Mouse (Mus musculus): ENCODE results near the gene Thsd4. TPM values are rescaled to one million over a fixed set of nuclear protein-coding genes. Genes with fewer than 3 reads are reported as not detected.

Gene Thsd4
- total RNA-seq, 2 experiments from 2014 or later: 19.5 to 22.7 TPM

DNA sequence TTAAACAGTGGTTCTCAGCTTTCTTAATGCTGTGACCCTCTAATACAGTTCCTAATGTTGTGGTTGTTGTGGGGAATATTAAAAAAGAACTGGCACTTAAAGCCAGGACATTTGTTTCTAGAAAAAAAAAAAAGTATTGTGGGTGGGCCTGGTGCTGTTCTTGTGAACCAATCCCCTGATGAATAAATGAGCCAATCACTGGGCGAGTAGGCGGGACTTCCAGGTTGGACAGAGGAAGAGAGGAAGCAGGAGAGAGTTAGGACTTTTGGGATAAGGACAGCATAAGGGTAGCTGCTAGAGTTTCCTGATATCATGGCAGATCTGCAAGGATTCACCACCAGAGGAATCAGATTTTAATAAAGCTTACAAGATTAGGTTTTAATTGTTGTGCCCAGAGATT, 249.9 kb downstream of the Thsd4 start:
- DNase-seq (ENCODE audit: low spot score in 2 of 2): no peak

DNA sequence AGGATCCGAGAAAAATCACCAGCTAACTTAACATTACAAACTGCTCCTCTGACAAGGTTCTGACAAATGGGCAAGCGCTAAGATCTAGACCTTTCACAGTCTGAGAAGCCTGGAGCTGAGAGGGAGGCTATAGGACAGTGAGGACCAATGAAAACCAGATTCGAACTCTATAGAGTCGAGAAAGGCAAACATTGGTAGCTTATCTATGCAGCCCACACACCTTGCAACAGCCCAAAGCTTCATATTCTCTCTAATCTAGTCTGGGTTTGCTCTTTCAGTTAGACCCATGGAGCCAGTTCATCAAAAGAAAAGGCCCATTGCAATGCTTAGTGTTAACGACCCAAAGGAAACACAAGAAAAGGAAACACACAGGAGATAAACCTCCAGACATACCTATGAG, 252.0 kb downstream of the Thsd4 start:
- no peak for DNase-seq (ENCODE audit: low spot score in 2 of 2)

DNA sequence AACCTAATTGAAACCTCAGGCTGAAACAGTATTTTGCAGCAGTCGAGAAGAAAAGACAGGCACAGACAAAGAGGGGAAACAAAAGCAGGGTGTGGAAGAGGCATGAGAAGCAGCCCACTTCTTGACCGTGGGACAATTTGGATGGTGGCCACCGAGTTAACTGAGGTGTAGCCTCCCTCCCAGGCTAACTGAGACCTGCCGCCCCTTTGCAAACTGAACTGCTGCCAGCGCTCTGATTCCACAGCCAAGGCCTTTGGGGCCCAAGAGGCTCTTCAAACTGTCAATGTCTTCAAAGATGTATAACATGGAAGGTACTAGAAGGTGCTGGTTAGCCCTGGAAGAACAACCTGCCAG, 254.6 kb downstream of the Thsd4 start:
- DNase-seq (ENCODE audit: low spot score in 2 of 2): no peak

DNA sequence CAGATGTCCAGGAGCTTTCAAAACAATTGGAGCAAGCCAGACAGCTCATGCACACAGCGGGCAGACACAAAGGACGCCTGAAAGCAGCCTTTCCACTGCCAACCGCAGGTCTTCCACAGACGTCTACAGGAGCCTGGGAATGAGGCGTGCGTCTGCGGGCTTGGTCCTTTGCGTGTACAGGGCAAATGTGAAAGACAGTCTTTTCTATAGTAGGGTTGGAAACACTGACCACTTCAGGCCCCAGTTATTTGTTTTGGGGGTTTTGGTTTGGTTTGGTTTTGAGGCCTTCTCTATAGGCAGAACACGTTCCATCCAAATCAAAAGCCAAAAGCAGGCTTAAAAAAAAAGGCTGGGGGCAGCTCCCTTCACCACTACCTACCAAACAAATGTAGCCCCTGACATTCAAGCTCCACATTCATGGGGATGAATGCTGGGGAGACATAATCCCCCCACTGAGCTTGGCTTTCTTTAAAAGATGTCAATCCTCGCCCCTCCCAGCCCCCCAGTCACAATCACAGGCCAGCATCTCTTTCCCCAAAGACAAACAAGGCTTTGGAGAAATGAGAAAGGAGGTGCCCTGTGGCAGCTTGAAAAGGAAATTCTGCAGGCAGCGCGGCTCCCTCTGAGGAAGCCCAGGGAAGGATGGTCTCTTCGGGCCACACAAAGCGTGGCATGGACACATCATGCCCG, 255.1 kb downstream of the Thsd4 start:
- peak in 1 of 2 experiments; percentile 26 for DNase-seq (ENCODE audit: low spot score in 2 of 2)

DNA sequence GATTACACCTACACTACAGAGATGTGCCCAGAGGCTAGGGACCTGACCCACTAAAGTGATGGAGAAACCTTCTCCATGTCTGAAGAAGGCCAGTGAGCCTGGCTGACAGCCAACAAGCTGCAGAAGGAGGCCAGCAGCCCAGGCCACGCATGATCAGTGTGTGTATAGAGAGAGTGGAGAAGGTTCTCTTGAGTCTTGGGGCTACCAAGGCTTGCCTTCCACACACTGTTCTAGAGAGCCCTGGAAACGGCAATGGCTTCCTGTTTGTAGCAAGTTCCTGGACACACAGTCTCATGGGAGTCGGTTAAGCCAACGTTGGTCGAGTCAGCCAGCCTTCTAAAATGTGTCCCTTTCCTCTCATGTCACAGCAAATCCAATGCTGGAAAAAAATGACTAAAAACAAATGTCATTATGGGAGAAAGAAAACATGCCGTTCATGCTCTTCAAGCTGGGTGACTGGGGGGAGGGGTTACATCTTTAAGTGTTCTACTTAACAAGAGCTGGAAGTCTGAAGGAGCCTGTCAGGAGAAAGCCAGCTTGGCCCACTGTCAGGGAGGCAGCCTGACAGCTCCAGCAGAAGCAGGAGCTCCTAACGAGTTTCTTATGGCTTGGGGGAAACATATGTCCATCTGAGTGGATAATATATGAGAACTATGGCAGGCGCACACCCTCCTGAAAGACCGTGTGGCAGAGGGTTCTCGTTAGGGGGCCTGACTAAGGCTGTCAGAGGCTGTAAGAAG, 257.1 kb downstream of the Thsd4 start:
- no peak for DNase-seq (ENCODE audit: low spot score in 2 of 2)

DNA sequence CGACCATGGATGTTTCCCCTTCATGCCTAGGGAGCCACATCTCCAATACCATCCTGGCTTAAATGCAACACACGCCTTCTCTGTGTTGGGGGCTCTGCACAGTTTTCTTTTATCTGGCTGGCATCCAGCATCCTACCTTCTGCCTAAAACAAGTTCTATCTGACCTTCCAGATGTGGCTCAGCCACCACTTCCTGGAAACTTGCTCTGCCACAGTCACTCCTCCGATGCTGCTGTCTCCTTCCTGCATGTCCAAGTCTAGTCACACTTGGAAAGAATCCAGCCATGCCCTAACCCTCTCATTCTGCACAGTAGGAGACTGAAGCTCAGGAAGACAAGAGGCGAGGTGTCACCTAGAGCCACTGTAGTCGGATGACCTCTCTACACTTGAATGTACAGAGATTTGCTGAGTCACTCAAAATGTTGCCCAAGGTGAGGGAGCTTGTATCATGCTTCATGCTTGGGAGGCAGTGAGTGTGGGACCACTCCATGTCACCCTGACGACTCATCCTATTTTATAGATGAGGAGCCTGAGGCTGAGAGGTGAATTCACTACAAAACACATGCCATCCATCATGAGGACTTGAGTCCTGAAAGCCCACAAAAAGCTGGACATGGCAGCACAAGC, 259.2 kb downstream of the Thsd4 start:
- DNase-seq (ENCODE audit: low spot score in 2 of 2): no peak

DNA sequence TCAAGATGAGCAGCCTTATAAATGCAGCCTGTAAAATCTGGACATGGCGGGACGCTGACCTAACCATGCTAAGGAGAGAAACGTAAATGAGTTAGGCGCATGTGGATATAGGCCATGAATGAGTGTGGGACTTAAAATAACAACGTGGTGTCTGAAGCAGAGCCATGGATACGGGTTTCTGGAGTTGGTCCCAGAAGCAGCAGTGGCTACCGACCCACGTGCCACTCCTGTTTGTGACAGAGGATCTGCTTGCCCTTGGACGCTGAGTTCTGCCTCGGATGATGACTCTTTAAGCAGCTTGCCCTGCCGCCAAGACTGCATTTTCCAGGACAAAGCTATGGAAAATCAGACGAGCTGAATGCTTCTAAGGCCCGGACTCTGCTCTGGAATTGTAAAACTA, 262.2 kb downstream of the Thsd4 start:
- no peak for DNase-seq (ENCODE audit: low spot score in 2 of 2)

DNA sequence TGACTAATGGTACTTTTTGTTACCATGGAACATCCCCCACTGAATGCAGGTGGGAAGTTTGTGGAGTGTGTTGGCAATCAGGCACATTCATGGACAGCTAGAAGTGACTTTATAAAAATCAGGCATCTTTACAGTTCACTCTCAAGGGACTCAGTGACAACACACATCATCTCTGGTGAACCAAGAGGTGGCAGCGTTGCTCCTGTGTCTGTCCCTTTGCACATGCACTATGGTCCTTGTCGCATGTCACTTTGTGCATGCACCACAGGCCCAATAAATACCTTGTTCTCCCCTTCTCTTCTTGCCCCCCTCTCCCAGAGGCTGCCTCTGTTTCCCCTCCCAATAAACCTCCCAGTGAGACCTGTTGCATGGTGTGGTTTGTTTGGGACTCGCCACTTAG, 270.1 kb downstream of the Thsd4 start:
- peak; percentile 30 to 46 for DNase-seq (ENCODE audit: low spot score in 2 of 2)

DNA sequence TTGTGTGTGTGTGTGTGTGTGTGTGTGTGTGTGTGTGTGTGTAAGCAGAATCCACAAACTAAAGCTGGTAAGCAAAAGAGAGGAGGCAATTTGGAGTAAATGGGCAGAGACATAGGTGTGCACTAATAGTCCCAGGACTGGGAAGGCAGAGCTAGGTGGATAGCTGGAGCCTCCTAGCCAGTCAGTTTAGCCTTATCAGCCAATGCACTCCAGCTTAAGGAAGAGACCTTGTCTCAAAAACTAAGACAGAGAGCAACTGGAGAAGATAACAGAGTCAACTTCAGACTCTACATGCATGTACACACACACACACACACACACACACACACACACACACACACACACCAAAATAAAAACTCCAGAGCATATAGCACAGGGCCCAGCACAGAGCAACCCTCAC, 271.4 kb downstream of the Thsd4 start:
- DNase-seq (ENCODE audit: low spot score in 2 of 2): no peak

DNA sequence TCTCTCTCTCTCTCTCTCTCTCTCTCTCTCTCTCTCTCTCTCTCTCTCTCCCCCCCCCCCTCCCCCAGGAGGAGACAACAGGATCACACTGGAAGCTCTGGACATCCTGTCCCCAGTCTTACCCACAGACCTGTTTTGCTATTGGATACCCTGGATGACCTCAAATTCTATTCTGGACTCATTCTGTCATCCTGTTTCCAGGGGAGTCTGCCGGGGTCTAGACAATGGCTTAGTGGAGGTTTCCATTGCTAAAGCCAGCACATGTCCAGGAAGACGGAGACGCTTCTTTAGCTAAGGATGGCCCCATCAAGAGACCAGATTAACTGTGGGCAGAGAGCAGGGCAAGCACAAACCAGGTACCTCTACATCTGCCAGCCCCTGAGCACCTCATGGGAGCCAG, 273.8 kb downstream of the Thsd4 start:
- DNase-seq (ENCODE audit: low spot score in 2 of 2): no peak

DNA sequence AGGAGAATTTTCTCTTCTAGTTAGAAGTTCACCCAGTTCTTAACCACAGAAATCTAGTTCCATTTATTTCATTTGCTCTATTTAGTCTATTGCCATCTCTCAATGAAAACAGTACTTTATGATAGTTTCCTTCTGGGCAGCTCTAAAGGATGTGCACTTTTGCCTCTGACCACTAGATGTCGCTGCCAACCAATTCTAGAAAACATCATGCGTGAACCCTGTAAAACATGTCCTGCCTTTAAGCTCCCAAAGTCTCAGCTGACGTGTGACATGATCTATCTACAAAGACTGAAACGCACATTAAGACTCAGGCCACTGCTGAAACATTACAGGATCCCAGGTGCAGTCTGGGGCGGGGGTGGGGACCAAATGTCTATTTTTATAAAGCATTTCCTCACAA, 276.9 kb downstream of the Thsd4 start:
- peak; percentile 83 to 84 for DNase-seq (ENCODE audit: low spot score in 2 of 2)

DNA sequence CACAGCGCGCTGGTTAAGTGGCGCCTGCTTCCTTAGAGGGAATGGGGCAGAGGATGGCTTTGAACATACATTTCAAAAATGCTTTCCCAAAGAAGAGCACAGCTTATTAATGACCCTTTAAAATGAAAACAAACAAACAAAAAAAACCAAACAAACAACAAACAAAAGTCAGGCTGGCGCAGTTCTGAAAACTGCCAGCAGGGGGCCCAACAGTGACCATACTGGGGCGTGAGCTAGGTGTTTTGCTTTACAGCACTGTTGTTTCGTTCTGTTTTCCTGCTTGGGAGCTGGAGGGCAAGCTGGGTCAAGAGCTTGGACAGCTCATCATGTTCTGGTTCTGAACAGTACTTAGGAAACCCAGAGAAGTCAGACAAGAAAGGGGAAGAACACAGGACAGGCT, 278.3 kb downstream of the Thsd4 start:
- peak in 1 of 2 experiments; percentile 27 for DNase-seq (ENCODE audit: low spot score in 2 of 2)

DNA sequence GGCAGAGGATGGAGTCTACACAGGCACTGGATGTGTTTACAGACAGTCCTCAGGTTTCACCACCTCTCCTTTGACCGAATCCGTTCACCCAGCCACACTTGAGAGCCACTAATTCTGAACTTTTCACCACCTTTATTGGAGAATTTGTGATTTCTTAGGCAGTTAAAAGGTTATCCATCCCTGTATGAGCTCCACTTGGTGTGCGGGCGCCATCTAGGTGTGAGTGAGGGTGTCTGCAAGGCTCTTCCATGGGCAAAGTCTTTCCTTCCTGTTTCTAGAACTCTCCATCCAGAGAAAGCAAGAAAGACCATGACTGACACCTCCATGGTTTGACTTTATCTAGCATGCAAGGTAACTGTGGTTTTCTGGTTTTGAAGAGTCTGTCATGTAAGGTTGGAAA, 284.2 kb downstream of the Thsd4 start:
- peak; percentile 69 to 78 for DNase-seq (ENCODE audit: low spot score in 2 of 2)

DNA sequence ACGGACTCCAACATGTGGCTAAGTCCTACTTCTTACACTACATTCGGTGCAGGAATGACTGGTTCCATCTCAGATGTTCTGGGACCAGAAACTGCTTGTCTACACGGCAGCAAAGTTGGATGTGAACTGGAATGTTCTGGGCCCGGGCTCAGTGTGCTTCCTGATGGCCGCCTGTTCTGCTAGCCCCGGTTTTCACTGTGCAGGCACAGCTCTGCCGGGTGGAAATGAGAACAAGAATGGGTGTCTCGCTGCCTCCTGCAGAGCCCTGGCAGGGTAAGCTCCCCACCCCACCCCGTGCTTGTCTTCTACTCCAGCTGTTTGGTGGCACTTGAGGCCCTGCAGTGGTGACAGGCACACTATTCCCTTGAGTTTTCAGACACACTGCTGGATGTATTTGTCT, 285.7 kb downstream of the Thsd4 start:
- DNase-seq (ENCODE audit: low spot score in 2 of 2): no peak

DNA sequence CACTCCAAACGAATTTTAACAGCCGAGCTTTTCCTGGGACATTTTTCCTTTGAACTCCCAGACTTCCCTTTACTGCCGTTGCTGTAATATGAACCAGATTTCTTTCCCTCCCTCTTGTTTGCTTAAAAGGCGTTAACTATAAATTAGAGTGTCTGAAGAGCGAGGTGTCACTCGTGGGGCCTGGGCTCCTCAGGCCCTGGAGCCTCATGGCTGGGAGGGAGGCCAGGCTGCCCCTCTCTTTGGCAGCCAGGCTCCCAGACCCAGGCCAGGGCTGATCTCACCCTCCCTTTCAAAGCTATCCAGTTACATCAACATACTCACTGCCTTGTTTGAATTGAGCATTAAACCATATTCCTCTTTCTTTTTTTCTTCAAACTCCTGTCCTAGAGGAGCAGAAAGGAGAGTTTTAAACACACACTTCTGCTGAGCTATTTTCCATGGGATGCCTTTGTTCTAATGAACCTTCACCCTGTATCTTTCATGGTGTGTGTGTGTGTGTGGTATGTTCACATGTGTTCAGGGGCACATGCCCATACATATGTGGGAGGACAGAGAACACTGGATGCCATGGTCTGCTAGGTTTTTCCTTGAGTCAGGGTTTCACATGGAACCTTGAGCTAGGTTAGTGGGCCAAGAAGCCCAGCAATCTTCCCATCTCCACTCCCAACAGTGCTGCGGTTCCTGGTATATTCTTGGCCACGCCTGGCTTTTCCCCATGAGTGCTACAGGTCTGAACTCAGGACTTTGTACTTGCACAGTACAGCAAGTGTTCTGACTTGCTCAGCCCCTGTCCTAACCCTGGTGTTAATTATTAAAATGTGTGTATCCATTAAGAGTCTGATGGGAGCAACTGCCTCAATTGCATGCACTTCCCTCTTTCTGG, 287.4 kb downstream of the Thsd4 start:
- no peak for DNase-seq (ENCODE audit: low spot score in 2 of 2)

DNA sequence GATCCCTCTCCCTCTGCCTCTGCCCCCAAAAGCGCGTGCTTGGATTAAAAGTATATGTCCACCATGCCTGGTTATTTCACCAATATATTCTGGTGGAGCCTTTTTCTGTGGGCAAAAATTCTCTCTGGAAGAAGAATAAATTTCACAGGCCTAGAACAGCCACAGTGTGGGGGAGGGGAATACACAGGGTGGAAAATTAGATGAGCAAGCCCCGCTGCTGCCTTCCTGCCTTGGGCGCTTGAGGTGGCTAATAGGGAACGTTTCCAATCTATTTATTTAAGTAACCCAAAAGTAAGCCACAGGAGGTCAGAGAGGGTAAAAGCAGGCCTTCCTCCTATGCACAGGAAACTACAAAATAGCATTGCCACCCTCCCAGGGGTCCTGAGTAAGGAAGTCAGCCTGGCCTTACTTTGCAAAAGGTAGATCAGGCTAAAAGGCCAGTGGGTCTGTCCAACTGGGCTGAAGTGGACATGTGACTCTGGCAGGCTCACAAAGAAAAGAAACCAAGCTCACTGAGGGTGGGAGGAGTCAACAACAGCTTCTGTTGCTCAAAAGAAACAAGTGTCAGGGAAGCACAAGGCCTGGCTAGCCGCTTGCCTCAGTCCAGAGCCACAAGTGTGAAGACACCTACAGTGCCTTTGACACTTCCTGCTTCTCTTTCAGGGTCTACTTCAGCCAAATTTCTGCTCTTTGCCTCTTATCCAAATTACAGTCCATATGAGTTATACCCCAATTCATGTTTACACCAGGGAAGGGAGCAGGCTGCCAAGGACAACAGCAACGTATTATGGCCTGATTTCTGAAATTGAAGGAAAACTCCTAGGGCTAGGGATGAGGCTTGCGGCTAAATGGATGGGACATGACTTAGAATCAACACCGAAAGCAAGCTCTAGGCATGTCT, 289.6 kb downstream of the Thsd4 start:
- no peak for DNase-seq (ENCODE audit: low spot score in 2 of 2)

DNA sequence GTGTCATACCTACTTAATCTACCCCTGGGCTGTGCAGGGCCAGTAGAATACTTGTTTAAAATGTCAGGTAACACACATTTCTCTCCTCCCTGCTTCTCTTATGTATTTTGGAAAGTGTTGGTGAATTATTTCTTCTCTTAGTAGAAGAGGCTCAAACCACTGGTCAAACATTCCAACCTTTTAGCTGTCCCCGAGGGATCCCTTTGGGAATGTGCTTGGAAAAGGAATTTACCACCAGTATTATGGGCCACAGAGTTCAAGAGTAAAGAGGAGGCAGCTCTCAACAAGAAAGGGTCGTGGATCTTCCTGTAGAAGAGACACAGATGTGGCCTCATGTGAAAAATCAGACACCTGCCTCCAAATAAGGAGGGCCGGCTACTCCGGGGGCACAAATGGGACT, 292.4 kb downstream of the Thsd4 start:
- no peak for DNase-seq (ENCODE audit: low spot score in 2 of 2)

DNA sequence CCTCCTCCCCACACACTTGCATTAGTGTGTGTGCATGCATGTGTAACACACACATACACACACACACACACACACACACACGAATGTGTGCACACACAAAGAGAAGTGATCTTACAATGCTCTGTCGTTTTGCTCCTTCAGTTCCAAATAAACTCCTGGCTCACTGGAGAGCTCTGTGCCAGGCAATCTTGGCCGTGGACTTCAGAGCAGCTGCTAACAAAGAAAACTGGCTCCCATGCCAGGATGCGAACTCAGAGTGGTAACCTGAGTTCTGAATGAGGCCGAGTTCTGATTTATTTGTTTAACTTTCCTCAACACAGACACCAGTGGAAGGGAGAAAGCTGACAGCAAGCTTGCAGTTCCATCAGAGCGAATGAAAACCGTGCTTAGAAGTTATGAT, 294.1 kb downstream of the Thsd4 start:
- DNase-seq (ENCODE audit: low spot score in 2 of 2): peak; percentile 44 to 54

DNA sequence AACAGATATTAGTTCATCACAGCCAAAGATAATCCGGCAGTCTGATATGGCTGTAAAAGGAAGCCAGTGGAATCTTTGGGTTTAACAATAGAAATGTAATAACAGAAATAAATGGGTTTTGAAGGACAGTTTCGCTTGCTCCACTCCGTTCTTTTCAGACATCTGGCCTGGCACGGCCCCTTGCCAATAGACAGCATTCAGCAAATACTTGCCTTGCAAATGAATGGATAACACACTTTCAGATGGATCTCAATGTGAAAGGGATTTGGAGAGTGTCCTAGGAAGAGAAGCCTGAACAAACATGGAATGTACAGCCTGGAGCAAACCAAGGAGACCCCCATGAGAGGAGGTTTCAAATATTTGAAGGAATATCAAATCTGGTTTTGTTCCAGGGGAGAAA, 295.2 kb downstream of the Thsd4 start:
- DNase-seq (ENCODE audit: low spot score in 2 of 2): peak in 1 of 2 experiments; percentile 49

DNA sequence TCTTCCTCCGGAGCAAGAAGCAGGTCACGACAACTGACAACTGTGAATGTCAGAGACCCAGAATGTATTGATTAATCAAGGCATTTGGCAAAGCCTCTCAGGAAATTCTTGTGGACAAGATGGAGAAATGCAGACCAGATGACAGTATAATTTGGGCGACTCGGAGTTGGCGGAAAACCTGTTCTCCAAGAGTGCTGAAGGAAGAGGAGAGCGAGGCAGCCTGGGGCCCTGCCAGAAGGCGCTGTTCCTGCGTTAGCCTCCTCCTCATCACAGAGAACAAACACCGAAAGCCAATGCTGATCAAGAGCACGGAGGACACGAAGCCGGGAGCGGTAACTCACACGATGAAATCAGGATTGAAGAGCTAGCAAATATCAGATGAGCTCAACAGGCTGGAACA, 295.7 kb downstream of the Thsd4 start:
- peak; percentile 39 to 53 for DNase-seq (ENCODE audit: low spot score in 2 of 2)

DNA sequence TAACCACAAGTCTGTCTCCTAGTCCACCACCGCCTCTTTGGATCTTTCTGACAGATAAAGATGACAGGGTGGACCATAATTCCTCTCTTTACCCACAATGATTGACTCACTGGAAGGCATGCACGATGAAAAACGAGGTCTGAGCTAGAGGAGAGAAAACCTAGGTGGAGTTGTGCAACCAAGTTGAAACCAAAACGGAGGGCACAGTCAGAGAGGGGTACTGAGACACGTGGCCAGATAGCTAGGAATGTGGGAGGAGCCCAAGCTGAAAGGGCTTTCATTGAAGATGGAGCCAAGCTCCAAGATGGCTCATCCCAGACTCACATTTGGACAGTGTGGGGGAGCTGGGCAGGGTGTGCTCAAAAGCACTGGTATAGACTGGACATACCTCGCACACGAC, 296.4 kb downstream of the Thsd4 start:
- no peak for DNase-seq (ENCODE audit: low spot score in 2 of 2)

Data from layer of hippocampus, postnatal 10 days (tissue).